Mouse (Mus musculus): Measurements from ENCODE around the gene Zfp580. TPM values are rescaled to one million over a fixed set of nuclear protein-coding genes. Genes with fewer than 3 reads are reported as not detected.

The Zfp580 gene
- polyA plus RNA-seq (2012; rRNA removed; ENCODE audit: low replicate concordance), result 19.3 and 35.9 TPM in 2 replicates

DNA sequence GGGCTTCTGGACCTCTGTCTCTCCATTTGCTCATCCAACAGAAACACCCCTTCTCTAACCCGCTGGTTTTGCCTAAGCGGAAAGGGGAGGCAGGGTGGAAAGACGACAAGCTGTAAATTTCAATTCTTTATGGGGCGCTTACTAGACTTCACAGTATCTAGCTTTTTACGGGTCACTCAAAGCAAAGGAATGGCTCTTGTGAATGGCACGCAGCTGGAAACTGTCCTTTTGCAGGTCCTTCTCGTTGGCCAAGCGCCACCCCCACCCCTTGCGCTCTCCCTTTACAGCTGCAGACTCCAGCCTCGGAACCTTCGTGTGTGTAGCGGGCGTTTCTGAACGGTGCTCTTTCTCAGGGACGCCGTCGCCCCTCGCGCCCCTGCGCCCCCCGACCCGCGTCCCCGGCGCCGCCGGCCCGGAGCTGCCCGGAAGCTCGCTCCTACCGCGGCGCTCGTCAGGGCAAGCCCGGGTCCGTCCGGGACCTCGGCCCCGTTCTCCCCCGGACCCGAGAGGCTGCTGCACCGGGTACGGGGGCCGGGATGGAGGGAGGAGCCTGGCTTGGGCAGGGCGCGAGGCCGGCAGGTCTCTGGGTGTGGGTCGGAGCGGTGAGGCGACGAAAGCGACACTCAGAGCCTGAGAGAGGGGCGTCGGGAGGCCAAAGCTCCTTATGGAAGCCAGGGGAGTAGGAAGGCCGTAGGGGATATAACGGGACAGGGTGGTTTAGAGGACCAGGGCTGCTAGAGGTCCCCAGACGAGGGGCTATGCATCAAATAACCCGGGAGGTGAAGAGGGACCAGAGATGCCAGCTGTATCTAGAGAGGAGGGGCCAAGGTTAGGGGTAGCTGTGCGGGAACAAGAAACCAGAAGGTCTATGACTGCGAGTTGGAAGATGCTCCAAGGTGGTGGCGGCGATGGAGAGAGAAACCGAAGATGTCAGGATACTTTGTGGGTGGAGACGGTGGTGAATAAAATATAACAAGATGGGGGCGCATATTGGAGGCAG, at the start of gene Zfp580:
Gene Zfp580 (plus strand): TSS at position 346 of the 1,000 bp plus-strand sequence.

DNA sequence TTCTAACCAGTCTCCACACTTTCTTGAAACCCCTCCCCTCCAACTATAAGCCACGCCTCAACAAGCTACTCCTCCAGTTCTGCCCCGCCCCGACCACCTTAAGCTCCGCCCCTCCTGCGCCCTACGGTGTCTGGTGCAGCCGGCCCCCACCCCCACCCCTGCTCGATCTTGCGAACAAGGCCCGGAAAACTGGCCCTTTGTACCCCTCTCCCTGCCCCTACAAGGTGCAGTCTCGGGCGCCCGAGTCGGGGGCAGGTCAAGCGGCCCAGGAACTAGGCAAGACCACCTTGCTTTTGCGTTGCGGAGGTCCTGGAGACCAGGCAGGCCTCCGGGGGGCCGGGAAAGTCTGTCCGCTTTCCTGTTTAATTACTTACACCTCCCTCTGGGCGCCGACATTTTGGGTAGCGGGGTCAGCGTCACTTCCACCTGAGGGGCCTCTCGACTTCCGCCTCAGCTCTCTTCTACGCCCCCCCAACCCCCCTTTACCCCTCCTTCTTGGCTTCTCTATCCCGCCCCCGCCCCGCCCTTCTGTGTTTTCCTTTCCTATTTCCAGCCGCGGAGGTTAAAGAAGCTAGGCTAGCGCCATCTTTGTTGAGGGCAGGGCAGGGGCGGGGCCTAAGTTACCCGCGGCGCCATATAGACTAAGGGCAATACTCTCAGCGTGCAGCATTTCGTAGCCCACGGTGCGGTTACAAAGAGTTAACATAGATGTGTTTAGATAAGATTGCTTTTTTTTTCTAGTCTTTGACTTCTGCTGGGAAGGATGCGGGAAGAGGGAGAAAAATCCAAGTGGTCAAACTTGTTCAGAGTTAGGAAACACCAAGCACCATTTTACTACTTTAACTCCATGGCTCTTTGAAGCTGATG, 36.9 kb upstream of the Zfp580 start, which contains the start of the genes Zfp524 and Fiz1:
Gene Zfp524 (plus strand): TSS at position 165 of the 867 bp plus-strand sequence.
Gene Fiz1 (minus strand): TSS at position 447 of the 867 bp plus-strand sequence.

DNA sequence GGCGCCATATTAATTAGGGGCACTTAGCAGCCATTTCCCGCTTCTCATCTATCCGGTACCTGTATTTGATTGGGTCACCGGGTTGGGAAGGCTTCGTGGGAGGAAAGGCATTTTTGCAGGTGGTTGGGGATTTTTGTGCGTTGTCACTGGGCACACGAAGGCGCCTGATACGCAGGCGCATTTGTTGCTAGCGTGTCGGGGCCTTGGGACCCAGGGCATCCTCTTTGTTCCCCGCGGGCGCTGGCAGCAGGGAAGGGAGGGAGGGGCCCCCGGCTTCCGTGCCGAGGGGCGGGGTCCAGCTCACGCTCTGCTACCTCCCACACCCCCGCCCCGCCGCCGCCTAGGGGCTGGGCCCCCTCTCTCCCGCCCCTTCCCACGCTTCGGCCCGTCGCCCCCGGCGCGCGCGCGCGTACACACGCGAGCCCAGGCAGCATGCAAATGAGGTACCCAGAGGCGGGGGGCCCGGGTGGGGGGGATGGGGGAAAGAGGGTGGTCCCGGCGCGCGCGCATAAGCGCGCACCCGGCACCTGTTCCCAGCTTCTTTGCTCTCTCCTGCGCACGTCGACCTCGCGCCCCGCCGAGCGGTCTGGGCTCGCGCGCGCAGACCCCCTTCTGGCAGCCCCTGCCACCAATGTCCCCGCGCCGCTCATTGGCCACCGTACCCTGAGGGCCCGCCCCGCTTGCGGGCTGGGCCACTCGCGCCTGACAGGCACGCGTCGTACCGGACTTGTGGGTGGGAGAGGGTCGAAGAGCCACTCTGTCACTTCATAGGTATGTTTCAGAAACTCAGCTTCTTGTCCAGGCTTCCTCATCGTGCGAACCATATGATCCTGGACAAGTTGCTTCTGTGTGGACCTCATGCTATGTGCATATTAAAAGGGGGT, 36.0 kb upstream of the Zfp580 start, which contains the start of gene Gm44973:
Gene Gm44973 (plus strand): TSS at position 379 of the 884 bp plus-strand sequence.

DNA sequence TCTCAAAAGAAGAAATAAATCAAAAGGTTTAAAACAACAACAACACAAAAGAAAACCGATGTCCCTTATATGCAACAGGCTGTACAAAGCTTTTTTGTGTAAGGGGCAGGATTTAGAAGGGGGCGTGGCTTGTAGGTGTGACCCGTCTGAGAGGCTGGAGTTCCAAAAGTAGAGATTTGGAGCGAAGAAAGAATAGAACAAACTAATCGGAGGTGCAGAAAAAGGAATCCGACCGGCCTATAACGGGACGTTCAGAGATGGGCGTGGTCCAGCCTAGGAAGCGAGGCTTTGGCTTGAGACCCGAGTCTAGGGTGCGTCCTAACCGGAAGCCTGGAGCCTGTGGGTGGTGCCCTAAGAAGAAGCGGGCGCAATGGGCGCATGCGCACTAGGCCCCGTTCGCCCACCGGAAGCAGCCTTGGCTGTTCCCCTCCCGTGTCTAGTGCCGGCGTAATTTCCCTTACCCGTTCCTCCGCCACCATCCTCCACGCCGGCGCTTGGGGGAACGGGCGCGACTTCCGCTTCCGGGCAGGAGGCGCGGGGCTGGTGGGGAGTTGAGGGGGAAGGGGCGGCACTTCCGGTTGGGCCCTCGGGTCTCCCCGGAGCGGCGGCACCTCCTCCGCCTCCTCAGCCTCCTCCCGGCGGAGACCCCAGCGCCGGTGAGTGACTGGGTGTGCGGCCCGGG, 31.2 kb upstream of the Zfp580 start, which contains the start of the genes Zfp865 and Ccdc106:
Gene Zfp865 (plus strand): TSS at position 377 of the 682 bp plus-strand sequence.
Gene Ccdc106 (plus strand): TSS at position 554 of the 682 bp plus-strand sequence.

DNA sequence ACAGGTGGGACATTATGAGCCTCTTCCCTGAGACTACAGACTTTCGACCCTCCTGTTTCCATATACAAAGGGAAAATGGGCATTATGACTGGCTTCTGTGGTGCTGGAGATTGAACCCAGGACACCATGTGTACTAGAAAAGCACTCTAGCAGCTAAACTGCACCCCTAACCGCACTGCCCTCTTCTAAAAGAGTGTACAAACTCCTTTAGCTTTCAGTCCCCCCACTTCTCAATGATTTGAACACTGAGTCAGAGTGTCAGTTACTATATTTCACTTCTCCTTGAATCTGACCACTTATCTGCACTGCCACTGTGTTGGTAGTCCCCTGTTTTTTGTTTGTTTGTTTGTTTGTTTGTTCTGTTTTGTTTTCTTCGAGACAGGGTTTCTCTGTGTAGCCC, 17.5 kb upstream of the Zfp580 start, which contains the start of gene 4632433K11Rik:
Gene 4632433K11Rik (plus strand): TSS at position 301 of the 400 bp plus-strand sequence.

DNA sequence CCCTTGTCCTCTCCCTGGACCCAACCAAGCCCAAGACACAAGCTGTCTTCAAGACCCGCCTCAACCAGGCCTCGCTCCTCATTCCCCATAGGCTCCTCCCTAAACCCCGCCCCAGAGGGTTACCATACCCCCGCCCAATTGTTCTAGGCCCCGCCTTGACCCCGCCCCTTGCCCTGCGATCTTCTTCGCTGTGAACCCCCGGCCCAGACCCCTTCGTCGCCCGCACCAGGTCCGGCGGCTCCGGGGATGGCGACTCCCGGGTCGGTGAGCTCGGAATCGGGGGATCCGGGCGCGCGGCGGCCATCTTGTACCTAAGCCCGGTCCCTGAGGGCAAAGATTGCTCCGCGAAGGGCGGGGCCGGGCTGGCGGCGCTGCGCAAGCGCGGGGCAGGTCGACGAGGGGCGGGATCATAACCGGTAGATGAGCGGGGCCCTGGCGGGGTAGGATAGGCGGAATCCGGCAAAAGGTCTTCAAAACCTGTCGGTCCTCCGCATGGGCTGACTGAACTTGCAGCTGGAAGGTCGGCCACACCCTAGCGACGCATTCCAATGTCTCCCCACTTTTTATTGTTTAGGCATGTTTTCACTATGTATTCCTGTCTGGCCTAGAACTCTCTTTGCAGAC, 13.1 kb upstream of the Zfp580 start, which contains the start of gene Zfp784:
Gene Zfp784 (minus strand): TSS at position 338 of the 624 bp plus-strand sequence.

DNA sequence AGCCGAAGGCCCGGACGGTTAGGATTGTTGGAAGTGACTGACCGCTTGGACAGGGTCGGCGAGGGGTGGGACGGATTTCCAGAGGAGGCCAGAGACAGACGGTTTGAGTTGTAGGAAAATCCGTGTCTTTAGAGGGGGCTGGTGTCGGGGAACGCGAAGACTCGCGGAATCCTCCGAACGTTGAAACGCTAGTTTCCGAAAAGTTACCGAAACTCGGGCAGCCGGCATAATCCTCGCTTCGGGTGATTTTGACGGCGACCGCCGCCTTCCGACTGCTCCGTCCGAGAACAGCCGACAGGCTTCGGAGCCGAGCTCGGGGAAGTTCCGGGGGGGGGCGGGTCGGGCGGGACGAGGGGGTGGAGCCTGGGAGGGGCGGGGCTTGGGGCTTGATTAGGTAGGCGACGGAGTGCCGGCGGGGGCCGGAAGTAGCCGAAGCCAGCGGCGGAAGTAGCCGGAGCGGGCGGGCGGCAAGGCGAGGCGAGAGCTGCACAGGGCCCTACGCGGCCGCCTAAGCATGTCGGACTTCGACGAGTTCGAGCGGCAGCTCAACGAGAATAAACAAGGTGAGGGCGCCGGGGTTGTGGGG, 10.5 kb downstream of the Zfp580 start, which contains the start of gene U2af2:
Gene U2af2 (plus strand): TSS at position 370 of the 586 bp plus-strand sequence.

DNA sequence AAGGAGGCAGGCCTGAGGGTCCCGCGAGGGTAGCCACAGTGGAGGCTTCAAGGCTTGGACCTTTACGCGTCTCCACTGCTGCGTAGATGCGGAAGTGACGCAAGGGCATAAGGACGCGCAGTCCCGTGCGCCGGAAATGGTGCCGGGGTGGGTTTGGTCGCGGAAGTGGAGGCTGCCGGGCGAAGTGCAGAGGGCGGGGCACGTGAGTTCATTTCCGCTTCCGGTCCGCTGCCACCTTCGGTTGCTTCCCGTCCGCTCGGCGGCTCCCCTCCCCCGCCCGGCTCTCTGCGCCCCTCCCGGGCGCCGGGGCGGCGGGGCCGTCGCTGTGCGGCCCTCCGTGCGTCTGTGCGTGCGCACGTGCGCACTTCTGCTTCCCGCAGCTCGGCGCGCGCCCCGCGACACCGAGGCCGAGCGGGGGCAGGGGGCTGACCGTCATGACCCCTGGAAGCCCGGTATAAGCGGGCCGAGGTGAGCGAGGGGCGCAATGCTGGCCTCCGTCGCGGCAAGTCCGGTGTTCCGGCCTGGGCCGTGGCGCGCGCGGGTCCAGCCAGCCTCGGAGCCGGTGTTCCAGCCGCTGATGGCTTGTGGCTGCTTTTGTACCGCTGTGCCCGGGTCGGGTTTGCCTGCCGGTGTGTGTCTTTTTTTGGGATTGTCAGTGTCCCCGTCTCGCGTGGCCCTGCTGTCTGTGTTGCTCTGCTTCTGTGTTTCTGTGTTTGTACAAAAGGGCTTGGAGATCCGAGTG, 28.8 kb downstream of the Zfp580 start, which contains the start of gene Epn1:
Gene Epn1 (plus strand): TSS at position 226 of the 742 bp plus-strand sequence.

Other genes with a start within 250 kb of the Zfp580 start
- 193 and 283 TPM in 2 replicates for gene Ube2s, start 238.9 kb upstream of the Zfp580 start, polyA plus RNA-seq (2012; rRNA removed; ENCODE audit: low replicate concordance)
- gene Shisa7, start 206.8 kb upstream of the Zfp580 start, polyA plus RNA-seq (2012; rRNA removed; ENCODE audit: low replicate concordance), result 0.54 and 1.0 TPM in 2 replicates
- gene Isoc2b, start 181.3 kb upstream of the Zfp580 start, polyA plus RNA-seq (2012; rRNA removed; ENCODE audit: low replicate concordance), result 39.7 and 42.5 TPM in 2 replicates
- gene Isoc2a, start 174.4 kb upstream of the Zfp580 start, polyA plus RNA-seq (2012; rRNA removed; ENCODE audit: low replicate concordance), result 45.1 and 54.4 TPM in 2 replicates
- gene Gm36210, start 145.0 kb upstream of the Zfp580 start, polyA plus RNA-seq (2012; rRNA removed; ENCODE audit: low replicate concordance), result 0.17 and 0.85 TPM in 2 replicates
- 15.7 and 34.3 TPM in 2 replicates for gene Zfp628, start 136.3 kb upstream of the Zfp580 start, polyA plus RNA-seq (2012; rRNA removed; ENCODE audit: low replicate concordance)
- 2.9 and 7.1 TPM in 2 replicates for gene Nat14, start 129.5 kb upstream of the Zfp580 start, polyA plus RNA-seq (2012; rRNA removed; ENCODE audit: low replicate concordance)
- 17.9 and 19.0 TPM in 2 replicates for gene Ssc5d, start 125.8 kb upstream of the Zfp580 start, polyA plus RNA-seq (2012; rRNA removed; ENCODE audit: low replicate concordance)
- gene Sbk2, start 87.1 kb upstream of the Zfp580 start, polyA plus RNA-seq (2012; rRNA removed; ENCODE audit: low replicate concordance), result 3.7 and 91.9 TPM in 2 replicates
- 0.25 and 1.3 TPM in 2 replicates for gene Sbk3, start 80.4 kb upstream of the Zfp580 start, polyA plus RNA-seq (2012; rRNA removed; ENCODE audit: low replicate concordance)
- 72.4 and 81.0 TPM in 2 replicates for gene Zfp579, start 55.4 kb upstream of the Zfp580 start, polyA plus RNA-seq (2012; rRNA removed; ENCODE audit: low replicate concordance)
- gene Zfp524, start 37.1 kb upstream of the Zfp580 start, polyA plus RNA-seq (2012; rRNA removed; ENCODE audit: low replicate concordance), result 35.2 and 68.4 TPM in 2 replicates
- gene Fiz1, start 36.8 kb upstream of the Zfp580 start, polyA plus RNA-seq (2012; rRNA removed; ENCODE audit: low replicate concordance), result 34.7 and 40.0 TPM in 2 replicates
- not detected in 2 replicates for gene Gm44973, start 36.0 kb upstream of the Zfp580 start, polyA plus RNA-seq (2012; rRNA removed; ENCODE audit: low replicate concordance)
- 33.5 and 79.1 TPM in 2 replicates for gene Zfp865, start 31.2 kb upstream of the Zfp580 start, polyA plus RNA-seq (2012; rRNA removed; ENCODE audit: low replicate concordance)
- gene Ccdc106, start 31.0 kb upstream of the Zfp580 start, polyA plus RNA-seq (2012; rRNA removed; ENCODE audit: low replicate concordance), result 1.5 and 3.1 TPM in 2 replicates
- not detected in 2 replicates for gene 4632433K11Rik, start 17.4 kb upstream of the Zfp580 start, polyA plus RNA-seq (2012; rRNA removed; ENCODE audit: low replicate concordance)
- 4.6 and 5.6 TPM in 2 replicates for gene Zfp784, start 13.1 kb upstream of the Zfp580 start, polyA plus RNA-seq (2012; rRNA removed; ENCODE audit: low replicate concordance)
- 156 and 169 TPM in 2 replicates for gene U2af2, start 10.6 kb downstream of the Zfp580 start, polyA plus RNA-seq (2012; rRNA removed; ENCODE audit: low replicate concordance)
- 168 and 263 TPM in 2 replicates for gene Epn1, start 28.7 kb downstream of the Zfp580 start, polyA plus RNA-seq (2012; rRNA removed; ENCODE audit: low replicate concordance)
- gene Rfpl4, start 65.4 kb downstream of the Zfp580 start, polyA plus RNA-seq (2012; rRNA removed; ENCODE audit: low replicate concordance), result not detected in 2 replicates
- gene Rasl2-9, start 74.4 kb downstream of the Zfp580 start, polyA plus RNA-seq (2012; rRNA removed; ENCODE audit: low replicate concordance), result 0.84 and 0.93 TPM in 2 replicates
- not detected in 2 replicates for gene Vmn1r55, start 98.1 kb downstream of the Zfp580 start, polyA plus RNA-seq (2012; rRNA removed; ENCODE audit: low replicate concordance)
- gene Vmn1r56, start 145.2 kb downstream of the Zfp580 start, polyA plus RNA-seq (2012; rRNA removed; ENCODE audit: low replicate concordance), result not detected in 2 replicates
- gene Vmn1r57, start 167.0 kb downstream of the Zfp580 start, polyA plus RNA-seq (2012; rRNA removed; ENCODE audit: low replicate concordance), result not detected in 2 replicates